Mouse (Mus musculus): Measurements from ENCODE around the gene Mrpl2. TPM values are rescaled to one million over a fixed set of nuclear protein-coding genes. Genes with fewer than 3 reads are reported as not detected.

Mrpl2 gene
- polyA plus RNA-seq, 1 experiment from 2014 or later: 117 TPM

GRCm38 (mm10) chr17:46662730-46663129, 16.7 kb downstream of the Mrpl2 start:
- no peak overlapping the region for H3K9ac ChIP-seq (ENCODE audit: low read length)
- no peaks in the 10 kb centered on the region for H3K9me3 ChIP-seq (ENCODE audit: control insufficient read depth, low read length)
- no peaks in the 10 kb centered on the region for H3K4me1 ChIP-seq (replicated peaks; ENCODE audit: control insufficient read depth, insufficient read depth, low read length)
- ATAC-seq (replicated peaks; ENCODE audit: low FRiP score) (no peak), DNase-seq (ENCODE audit: low spot score) (no peak)
- H3K27me3 ChIP-seq (ENCODE audit: control insufficient read depth, insufficient read depth, low read length): no peaks in the 10 kb centered on the region
- WGBS: 97% methylated on average over 5 of the region's 5 CpGs
- H3K4me3 ChIP-seq (ENCODE audit: low read depth, low read length): no peak overlapping the region
- H3K4me2 ChIP-seq (ENCODE audit: low read depth, low read length, severe bottlenecking): no peak overlapping the region
- H3K36me3 ChIP-seq (ENCODE audit: control insufficient read depth, insufficient read depth, low read length): peaks cover 25% of the 10 kb centered on the region
- H3K27ac ChIP-seq (ENCODE audit: low read depth, low read length): no peak overlapping the region

- DNase-seq (ENCODE audit: low spot score): no peak
- H3K9me3 ChIP-seq (ENCODE audit: control insufficient read depth, low read length): no peaks in the 10 kb centered on the region
- H3K4me1 ChIP-seq (replicated peaks; ENCODE audit: control insufficient read depth, insufficient read depth, low read length): no peaks in the 10 kb centered on the region
- no peak overlapping the region for H3K4me3 ChIP-seq (ENCODE audit: low read depth, low read length)
- no peak overlapping the region for H3K27ac ChIP-seq (ENCODE audit: low read depth, low read length)
- no peak overlapping the region for H3K4me2 ChIP-seq (ENCODE audit: low read depth, low read length, severe bottlenecking)
- ATAC-seq (replicated peaks; ENCODE audit: low FRiP score): no peak
- H3K36me3 ChIP-seq (ENCODE audit: control insufficient read depth, insufficient read depth, low read length): peaks cover 18% of the 10 kb centered on the region
- H3K27me3 ChIP-seq (ENCODE audit: control insufficient read depth, insufficient read depth, low read length): no peaks in the 10 kb centered on the region
- H3K9ac ChIP-seq (ENCODE audit: low read length): no peak overlapping the region
- 95% methylated on average over 16 of the region's 16 CpGs for WGBS
These were observed 21.7 kb downstream of the Mrpl2 start for GRCm38 (mm10) chr17:46667712-46668111.

DNA sequence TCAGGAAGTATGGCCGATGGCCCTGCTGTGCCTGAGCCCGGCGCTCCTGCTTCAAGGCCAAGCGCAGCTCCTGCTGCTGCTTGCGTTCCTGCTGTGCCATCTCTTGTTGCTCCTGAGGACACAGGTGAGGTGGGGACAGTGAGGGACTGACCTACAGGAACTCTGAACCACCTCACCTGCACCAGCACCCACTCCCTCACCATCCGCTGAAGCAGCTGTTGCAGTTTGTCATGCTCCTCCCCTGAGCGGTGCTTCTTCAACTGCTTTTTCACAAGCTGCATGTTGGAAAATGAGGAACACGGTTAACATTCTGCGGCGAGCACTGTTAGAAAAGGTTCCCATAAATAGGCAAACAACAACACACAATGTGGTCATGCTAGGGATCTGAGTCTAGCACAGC, 23.9 kb downstream of the Mrpl2 start:
- Histone ChIP-seq H3K27me3 (ENCODE audit: control insufficient read depth, insufficient read depth, low read length) (no peaks in the 10 kb centered on the region), H3K27ac (ENCODE audit: low read depth, low read length) (no peak overlapping the region), H3K4me1 (replicated peaks; ENCODE audit: control insufficient read depth, insufficient read depth, low read length) (peaks cover 6% of the 10 kb centered on the region), H3K9ac (ENCODE audit: low read length) (no peak overlapping the region), H3K36me3 (ENCODE audit: control insufficient read depth, insufficient read depth, low read length) (peaks cover 12% of the 10 kb centered on the region), H3K9me3 (ENCODE audit: control insufficient read depth, low read length) (no peaks in the 10 kb centered on the region), H3K4me2 (ENCODE audit: low read depth, low read length, severe bottlenecking) (no peak overlapping the region), H3K4me3 (ENCODE audit: low read depth, low read length) (no peak overlapping the region)
- WGBS: 96% methylated on average over 10 of the region's 10 CpGs
- no peak for ATAC-seq (replicated peaks; ENCODE audit: low FRiP score)
- DNase-seq (ENCODE audit: low spot score): no peak

DNA sequence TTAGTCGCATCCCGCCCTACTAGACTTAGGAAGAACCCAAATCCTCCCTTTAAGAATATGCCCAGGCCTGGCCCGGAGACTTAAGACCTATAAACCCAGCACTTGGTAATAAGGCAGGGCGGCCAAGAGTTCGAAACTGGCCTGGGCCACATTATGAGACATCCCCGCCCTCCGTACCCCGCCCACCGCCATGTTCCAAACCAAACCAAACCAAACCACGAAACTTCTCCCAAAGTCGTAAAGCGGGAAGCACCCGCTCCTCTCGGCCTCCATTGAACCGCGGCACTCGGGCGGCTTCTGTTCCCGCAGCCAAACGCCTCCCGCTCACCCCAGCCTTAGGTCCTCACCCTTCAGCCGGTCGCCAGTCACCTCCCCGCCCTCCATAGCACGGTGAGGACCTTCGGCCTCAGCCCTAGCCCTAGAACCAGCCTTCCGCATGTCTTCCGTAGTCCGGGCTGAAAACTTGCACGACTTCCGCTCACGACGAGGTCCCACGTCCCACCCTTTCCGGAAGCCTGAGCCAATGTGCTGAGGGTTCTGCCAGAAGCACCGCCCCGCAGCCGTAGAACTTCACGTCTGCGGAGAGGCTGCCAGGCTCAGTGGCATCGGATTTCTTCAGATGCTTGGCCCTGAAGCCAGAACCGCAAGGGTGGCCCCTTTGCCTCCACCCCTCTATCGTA, 28.0 kb downstream of the Mrpl2 start, which contains the start of gene Rrp36:
TSS of gene Rrp36 (minus strand) at position 503 of the 680 bp plus-strand sequence.
- ATAC-seq (replicated peaks; ENCODE audit: low FRiP score) (peak; percentile 89), DNase-seq (ENCODE audit: low spot score) (peak; percentile 93)
- Histone ChIP-seq H3K27ac (ENCODE audit: low read depth, low read length) (peak within 1 kb of the TSS; percentile 57), H3K4me1 (replicated peaks; ENCODE audit: control insufficient read depth, insufficient read depth, low read length) (peaks cover 6% of the 10 kb centered on the region), H3K36me3 (ENCODE audit: control insufficient read depth, insufficient read depth, low read length) (peaks cover 13% of the 10 kb centered on the region), H3K9me3 (ENCODE audit: control insufficient read depth, low read length) (no peaks in the 10 kb centered on the region), H3K4me3 (ENCODE audit: low read depth, low read length) (peak within 1 kb of the TSS; percentile 80), H3K9ac (ENCODE audit: low read length) (peak within 1 kb of the TSS; percentile 78), H3K4me2 (ENCODE audit: low read depth, low read length, severe bottlenecking) (peak within 1 kb of the TSS; percentile 73), H3K27me3 (ENCODE audit: control insufficient read depth, insufficient read depth, low read length) (no peaks in the 10 kb centered on the region)
- 1% methylated on average over 43 of the region's 43 CpGs for WGBS

DNA sequence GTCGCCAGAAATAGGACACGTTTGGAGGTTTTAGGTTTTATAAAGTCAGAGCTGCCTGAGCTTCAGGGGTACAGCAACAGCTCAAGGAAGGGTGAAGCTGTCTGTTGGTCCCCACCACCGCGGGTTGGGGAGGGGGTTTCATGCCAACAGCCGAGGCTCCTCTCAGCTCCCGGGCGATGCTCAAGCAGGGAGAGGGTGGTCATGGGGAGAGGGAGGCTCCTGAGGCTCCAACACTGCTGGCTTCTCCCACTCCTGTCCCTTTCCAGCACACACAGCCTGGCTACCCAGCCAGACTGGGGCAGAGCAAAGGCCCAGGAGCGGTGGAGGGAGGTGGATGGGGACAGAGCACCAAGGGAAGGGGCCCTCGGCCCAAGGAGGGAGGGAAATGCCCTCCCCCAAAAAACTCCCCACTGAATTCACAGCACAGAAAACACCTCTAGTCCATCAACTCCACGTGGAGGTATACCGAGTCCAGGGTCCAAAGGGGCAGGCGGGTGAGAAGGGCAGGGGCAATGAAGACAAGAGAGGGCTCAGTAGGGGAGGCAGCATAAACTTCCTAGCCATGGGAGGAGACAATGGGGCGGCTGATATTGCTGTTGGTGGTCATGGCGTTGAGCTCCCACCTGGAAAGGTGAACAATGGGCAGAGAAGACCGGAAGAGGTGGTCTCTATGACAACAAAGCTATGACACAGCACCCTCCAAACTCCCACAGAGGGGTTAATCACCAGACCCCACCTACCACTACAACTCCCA, 28.7 kb downstream of the Mrpl2 start:
- WGBS: 21% methylated on average over 15 of the region's 15 CpGs
- Histone ChIP-seq H3K9ac (ENCODE audit: low read length) (peak overlapping the region; percentile 78), H3K36me3 (ENCODE audit: control insufficient read depth, insufficient read depth, low read length) (peaks cover 6% of the 10 kb centered on the region), H3K27me3 (ENCODE audit: control insufficient read depth, insufficient read depth, low read length) (no peaks in the 10 kb centered on the region), H3K4me1 (replicated peaks; ENCODE audit: control insufficient read depth, insufficient read depth, low read length) (peaks cover 8% of the 10 kb centered on the region), H3K27ac (ENCODE audit: low read depth, low read length) (peak overlapping the region; percentile 57), H3K9me3 (ENCODE audit: control insufficient read depth, low read length) (no peaks in the 10 kb centered on the region), H3K4me3 (ENCODE audit: low read depth, low read length) (peak overlapping the region; percentile 80), H3K4me2 (ENCODE audit: low read depth, low read length, severe bottlenecking) (peak overlapping the region; percentile 73)
- peak; percentile 34 for ATAC-seq (replicated peaks; ENCODE audit: low FRiP score)
- no peak for DNase-seq (ENCODE audit: low spot score)

DNA sequence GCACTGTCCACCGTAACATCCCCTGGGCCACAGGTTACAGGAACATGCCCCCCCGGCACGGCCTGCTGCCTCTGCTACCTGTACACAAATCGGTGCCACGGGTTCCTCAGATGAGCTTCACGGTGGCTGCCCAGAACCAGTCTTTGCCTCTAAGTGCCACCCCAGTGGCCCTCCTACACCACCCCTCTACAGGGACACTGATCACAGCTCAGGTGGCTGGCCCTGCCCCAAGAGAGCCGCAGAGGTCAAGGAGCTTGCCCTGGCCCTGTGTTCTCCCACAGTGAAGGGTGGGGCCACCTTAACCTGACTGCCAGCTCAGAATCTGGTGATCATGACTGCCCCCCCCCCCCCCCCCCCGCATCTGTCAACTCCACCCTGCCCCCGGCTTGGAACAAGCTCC, 32.4 kb downstream of the Mrpl2 start, which contains the start of gene Mea1:
TSS of gene Mea1 (plus strand) at position 378 of the 400 bp plus-strand sequence.
- no peaks in the 10 kb centered on the region for H3K27me3 ChIP-seq (ENCODE audit: control insufficient read depth, insufficient read depth, low read length)
- DNase-seq (ENCODE audit: low spot score) (no peak), ATAC-seq (replicated peaks; ENCODE audit: low FRiP score) (no peak)
- peaks cover 3% of the 10 kb centered on the region for H3K36me3 ChIP-seq (ENCODE audit: control insufficient read depth, insufficient read depth, low read length)
- 90% methylated on average over 8 of the region's 9 CpGs for WGBS
- H3K4me3 ChIP-seq (ENCODE audit: low read depth, low read length): peak within 1 kb of the TSS; percentile 84
- H3K4me2 ChIP-seq (ENCODE audit: low read depth, low read length, severe bottlenecking): peak within 1 kb of the TSS; percentile 60
- no peak within 1 kb of the TSS for H3K27ac ChIP-seq (ENCODE audit: low read depth, low read length)
- H3K4me1 ChIP-seq (replicated peaks; ENCODE audit: control insufficient read depth, insufficient read depth, low read length): peaks cover 13% of the 10 kb centered on the region
- H3K9ac ChIP-seq (ENCODE audit: low read length): peak within 1 kb of the TSS; percentile 64
- H3K9me3 ChIP-seq (ENCODE audit: control insufficient read depth, low read length): no peaks in the 10 kb centered on the region

- Histone ChIP-seq H3K4me1 (replicated peaks; ENCODE audit: control insufficient read depth, insufficient read depth, low read length) (peaks cover 13% of the 10 kb centered on the region), H3K9ac (ENCODE audit: low read length) (peak overlapping the region; percentile 64), H3K4me3 (ENCODE audit: low read depth, low read length) (no peak overlapping the region), H3K9me3 (ENCODE audit: control insufficient read depth, low read length) (no peaks in the 10 kb centered on the region), H3K36me3 (ENCODE audit: control insufficient read depth, insufficient read depth, low read length) (peaks cover 8% of the 10 kb centered on the region), H3K4me2 (ENCODE audit: low read depth, low read length, severe bottlenecking) (peak overlapping the region; percentile 60), H3K27me3 (ENCODE audit: control insufficient read depth, insufficient read depth, low read length) (no peaks in the 10 kb centered on the region), H3K27ac (ENCODE audit: low read depth, low read length) (no peak overlapping the region)
- ATAC-seq (replicated peaks; ENCODE audit: low FRiP score) (no peak), DNase-seq (ENCODE audit: low spot score) (no peak)
- WGBS: 69% methylated on average over 9 of the region's 9 CpGs
These were observed 32.9 kb downstream of the Mrpl2 start for GRCm38 (mm10) chr17:46678911-46679310.

GRCm38 (mm10) chr17:46679843-46680759, 34.1 kb downstream of the Mrpl2 start:
- Histone ChIP-seq H3K4me3 (ENCODE audit: low read depth, low read length) (peak overlapping the region; percentile 84), H3K4me2 (ENCODE audit: low read depth, low read length, severe bottlenecking) (peak overlapping the region; percentile 60), H3K4me1 (replicated peaks; ENCODE audit: control insufficient read depth, insufficient read depth, low read length) (peaks cover 8% of the 10 kb centered on the region; the same call in 1 of the 2 replicates), H3K9me3 (ENCODE audit: control insufficient read depth, low read length) (no peaks in the 10 kb centered on the region), H3K9ac (ENCODE audit: low read length) (peak overlapping the region; percentile 64), H3K27ac (ENCODE audit: low read depth, low read length) (peak overlapping the region; percentile 82), H3K36me3 (ENCODE audit: control insufficient read depth, insufficient read depth, low read length) (peaks cover 15% of the 10 kb centered on the region), H3K27me3 (ENCODE audit: control insufficient read depth, insufficient read depth, low read length) (no peaks in the 10 kb centered on the region)
- peak; percentile 82 for DNase-seq (ENCODE audit: low spot score)
- 2% methylated on average over 34 of the region's 34 CpGs for WGBS
- ATAC-seq (replicated peaks; ENCODE audit: low FRiP score): peak; percentile 25
